Mouse (Mus musculus) CD4-positive helper T cell, adult 2 months (primary cell): ENCODE measurements around the gene Trappc2l.
"Not testable (repeated sequence)": the region's sequence is repeated elsewhere in the genome, so short reads cannot be mapped to it uniquely, and the experiment has no call there.

Source experiments
- DNase-seq: peaks from one replicate; pipeline ENCODE4 v3.0.0-alpha.2; 2012; ENCODE audit warnings: low read depth, missing footprints, low spot score

Gene Trappc2l

DNA sequence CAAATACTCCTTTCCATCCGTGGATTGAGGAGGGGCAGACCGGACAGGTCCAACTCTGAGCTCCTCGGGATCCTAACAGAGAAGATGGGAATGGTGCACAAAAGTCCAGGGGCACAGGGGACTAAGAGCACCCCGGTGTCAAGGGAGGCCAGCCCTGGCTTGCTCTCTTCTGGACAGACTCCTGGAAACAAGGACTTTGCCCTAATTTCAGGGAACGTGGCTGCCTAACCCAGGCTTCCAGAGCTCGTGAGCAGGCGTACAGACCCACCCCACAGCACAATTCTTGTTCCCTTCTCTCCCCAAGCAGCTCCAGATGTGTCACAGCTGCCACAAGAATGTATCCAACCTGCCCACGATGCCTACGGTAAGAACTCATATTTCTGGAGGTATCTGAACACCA is 14.4 kb downstream of the Trappc2l start:
- DNase-seq, result no peak

DNA sequence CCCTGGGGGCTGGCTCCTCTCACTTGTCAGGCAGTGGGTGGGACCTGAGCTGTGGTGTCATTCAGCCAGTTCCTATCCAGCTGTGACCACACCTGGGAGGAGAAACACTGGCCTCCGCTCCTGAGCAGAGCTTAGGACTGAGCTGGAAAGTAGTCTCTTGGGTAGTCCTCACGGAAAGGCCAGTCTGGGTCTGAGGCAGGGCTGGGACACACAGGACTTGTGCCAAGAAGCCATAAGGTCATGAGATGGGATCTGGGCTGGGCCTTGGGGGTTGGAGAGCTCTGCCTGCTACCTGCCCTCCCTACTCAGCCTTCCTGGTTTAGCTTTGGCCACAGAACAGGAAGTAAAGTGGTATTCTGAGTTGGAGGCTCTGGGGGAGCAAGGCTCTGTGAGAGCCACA is 15.5 kb downstream of the Trappc2l start:
- DNase-seq, result no peak

DNA sequence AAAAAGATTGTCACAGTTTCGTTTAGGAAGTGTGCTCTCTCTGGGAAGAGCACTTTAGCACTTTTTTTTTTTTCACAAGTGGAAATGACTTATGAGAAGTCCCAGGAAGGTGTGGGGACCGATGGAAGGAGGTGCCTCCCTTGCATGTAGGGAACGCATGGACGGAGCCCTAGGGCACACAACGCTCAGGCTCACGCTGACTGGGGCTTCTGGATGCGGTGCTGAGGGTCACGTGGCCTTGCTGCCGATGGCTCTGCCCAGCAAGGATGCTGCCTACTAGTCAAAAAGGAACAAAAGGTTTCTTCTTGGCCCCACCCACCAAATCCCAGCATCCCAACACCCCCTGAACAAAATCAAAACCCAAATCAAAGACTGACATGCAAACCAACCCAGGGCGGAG is 17.9 kb downstream of the Trappc2l start:
- DNase-seq, result no peak

DNA sequence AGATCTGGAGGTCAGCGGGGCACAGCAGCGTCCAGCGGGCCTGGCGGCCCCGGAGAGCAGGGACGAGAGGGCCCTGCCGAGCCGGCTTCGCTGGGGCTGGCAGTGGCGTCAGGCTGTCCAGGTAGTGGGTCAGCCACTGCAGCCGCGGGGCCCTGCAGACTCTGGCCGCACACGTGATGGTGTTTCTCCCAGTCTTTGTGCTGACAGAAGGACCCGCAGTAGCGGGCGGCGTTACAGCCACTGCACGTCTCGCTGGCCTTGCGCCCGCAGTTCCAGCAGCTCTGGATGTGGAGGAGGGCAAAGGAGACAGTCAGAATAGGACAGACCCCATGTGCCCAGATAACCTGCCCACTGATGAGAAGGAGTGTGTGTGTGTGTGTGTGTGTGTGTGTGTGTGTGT is 19.3 kb downstream of the Trappc2l start:
- DNase-seq, result no peak

DNA sequence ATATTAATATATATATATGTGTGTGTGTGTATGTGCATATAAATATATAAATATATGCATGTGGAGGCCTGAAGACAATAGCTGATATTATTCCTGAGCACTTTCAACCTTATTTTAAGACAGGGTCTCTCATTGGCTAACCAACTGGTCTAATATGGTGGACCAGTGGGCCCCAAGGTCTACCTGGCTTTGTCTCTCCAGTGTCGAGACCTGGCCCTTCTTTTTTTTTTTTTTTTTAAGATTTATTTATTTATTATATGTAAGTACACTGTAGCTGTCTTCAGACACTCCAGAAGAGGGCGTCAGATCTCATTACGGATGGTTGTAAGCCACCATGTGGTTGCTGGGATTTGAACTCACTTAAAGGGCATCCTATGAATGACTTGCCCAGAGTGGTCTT is 20.7 kb downstream of the Trappc2l start:
- not testable (repeated sequence) for DNase-seq

DNA sequence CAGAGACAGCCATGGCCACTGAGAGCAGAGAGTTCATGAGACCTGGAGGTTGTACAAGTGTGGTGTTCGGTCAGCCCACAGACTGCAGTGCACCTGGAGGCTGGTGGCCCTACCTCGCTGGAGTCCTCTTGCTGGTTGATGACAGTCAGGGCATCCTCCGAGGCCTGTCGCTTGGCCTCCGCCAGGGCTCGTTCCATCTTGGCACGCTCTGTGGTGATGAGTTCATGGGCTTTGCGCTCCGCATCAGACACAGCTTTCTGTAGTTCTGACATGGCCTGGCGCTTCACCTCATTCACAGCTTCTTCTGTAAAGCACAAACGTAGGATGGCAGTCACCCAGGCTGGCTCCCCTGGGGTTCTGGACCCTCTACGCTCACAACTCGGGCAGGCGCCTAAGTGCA is 21.8 kb downstream of the Trappc2l start:
- DNase-seq, result no peak

DNA sequence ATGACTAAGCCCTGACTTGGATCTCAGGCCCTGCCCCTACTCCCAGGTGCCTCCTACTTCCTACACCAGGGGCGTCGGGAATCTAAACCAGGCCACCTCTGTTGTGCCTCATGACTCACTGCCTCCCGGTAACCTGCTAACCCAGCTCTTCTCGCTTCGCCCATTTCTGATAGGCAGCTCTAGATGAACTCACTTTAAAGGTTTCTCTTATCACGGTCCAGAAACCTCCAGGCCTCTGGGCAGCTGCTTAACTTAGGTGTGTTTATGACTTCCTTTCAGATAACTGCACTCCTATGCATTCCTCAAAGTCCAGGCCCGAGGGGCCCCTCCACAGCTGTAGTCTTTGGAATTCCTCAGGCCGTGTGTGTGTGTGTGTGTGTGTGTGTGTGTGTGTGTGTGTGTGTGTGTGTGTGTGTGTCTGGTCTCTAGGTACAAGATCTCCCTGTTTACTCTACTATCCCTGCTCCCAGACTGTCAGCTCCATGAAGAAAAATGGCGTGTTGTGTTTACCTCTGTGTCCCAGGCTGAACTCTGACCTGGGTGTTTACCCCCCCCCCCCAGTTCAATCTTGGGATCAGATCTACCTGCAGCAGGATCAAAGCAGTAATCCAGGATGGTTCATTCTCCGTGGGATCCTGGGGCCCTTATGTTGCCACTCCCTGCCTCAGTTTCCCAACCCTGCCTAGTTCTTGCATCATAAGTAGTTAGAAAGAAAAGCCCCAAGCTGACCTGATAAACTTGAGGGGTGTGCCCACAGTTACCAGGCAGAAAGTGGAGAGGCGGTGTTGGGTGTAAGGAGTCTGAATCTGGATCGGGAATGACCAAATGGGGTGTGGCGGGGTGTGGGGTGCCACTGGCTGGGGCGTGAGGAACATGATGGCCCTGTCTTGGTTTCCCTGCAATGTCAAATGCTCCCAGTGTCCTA is 24.7 kb downstream of the Trappc2l start:
- DNase-seq, result no peak

DNA sequence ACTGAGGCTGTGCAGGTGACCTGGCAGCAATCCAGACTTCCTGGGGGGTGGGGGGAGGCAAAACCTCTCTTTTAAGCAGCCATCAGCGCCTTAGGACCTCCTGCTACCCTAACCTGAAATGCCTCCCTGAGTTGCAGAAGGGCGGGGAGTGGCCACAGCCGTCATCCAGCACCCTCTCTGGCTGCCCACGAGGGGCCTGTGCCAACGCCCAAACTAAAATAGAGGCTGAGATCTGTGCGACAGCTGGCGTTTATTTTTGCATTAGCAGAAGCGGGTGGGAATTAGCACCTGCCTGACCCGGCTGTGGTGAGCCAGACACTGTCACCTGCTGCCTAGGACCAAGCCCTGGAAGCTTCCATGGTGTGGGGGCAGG is 25.3 kb downstream of the Trappc2l start:
- DNase-seq, result no peak

DNA sequence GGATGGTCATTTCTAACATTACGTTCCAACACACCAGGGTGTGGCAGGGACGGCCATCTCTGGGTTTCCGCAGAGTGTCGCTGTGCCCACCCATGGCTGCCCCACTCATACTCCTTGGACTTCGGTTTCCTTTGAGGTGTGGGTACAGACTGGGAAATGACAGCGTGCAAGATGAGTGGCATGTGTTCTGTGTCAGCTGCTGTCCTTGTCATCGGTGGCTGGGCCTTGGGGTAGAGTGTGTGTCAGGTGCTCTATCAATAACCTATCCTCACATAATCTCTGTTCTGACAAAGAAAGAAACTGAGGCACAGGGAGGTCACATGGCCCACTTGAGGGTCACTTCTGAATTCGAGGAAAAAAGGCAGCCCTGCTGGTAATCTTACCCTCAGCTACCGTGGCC is 25.8 kb downstream of the Trappc2l start:
- no peak for DNase-seq

DNA sequence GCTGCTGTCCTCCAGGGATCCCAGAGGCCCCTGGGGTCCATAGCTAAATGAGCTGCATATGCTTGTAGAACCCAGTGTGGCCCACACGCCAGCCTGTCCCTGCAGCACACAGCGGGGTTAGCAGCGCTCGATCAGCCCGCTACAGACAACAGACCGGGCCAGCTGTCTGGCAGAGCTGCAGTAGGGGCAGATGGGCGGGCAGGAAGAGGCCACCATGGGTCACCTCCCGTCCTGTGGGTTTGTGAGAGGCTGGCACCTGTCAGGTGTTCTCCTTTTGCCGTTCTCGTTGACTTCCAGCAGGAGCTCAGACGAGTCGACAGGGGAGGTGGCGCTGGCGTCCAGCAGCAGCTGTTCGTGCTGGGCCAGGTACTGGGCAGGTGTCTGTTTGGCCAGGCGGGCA is 27.2 kb downstream of the Trappc2l start:
- no peak for DNase-seq

DNA sequence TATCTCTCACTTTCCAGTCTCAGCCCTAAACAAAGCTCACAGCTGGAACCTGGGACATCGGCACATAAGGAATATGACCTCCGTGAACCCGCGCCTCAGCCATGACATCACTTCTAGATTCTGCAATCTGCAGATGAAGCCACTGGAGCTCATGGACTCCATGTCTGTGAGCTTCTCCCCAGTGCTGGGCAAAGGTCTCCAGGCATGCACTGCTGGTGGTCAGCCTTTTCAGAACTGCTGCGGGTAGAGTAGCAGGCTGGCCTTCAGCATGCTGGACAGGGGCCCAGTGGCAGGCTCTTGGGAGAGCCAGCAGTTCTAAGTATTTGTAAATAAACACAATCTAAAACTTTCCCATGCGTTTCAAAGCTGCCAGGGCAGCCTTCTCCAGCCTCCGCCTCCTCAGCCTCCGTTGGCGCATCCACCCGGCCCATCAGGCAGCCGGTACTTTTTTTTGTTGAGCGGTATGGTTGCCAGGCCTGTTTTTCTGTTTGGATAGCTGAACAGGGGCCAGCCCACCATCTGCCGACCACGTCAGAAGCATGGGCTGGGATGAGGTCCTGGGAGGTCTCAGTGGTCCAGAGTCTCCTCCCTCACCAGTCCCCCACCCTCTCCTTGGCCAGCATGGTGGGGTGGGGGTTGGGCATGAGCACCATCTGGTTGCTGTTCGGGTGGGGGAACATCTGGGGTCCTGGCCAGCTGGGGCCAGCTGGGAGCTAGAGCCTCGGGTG is 28.2 kb downstream of the Trappc2l start:
- no peak for DNase-seq

DNA sequence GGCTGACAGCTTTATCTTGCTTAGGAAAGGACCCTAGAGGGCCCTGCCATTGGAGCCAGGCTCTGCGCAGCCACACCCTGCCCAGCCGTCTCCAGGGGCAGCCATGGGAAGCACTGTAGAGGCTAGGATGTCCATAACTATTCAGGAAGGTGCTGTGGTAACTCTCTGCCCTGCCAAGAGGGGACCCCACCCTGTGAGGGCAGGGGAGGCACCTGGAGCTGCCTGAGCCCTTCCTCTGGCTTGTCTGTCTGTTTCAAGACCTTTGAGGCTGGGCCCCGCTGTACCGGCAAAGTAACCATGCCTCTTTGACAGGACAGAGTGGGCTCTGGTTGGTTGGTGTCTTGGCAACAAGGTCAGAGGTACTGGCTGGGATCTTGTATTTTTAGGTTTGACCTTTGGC is 29.4 kb downstream of the Trappc2l start:
- no peak for DNase-seq

DNA sequence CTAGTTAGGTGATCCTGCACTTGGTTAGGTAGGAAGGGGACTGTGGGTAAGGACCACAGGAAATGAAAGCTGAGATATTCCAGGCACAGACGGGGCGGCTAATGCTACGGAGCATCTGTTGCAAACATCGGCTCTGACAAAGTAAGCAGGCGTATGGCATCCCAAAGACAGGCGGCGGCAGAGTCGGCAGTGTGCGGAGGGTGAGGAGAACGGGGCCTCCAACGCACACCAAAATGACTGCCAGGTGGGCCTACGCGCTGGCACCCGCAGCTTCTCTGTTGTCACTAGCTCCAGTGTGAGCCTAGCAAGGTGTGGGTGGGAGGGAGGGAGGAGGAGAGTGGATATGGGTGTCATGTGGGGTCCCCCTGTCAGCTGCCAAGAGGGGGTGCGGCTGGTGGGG is 30.0 kb downstream of the Trappc2l start:
- DNase-seq, result no peak

DNA sequence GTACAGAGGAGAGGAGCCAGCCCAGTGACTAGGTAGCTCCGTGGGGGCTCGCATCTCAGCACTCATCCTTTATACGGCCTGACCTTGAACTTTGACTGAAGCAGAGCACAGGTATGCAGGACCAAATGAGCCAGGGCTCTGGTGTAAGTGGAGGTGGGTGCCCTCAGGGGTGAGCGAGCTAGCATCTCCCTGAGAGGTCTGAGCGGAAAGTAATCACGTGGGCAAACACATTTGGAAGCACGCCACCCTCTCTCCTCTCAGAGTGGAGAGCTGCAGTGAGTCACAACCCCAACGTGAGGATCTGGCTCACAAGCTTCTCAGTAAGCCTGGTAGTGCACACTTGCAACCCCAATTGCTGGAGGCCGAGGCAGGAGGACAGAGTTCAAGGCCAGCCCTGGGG is 30.6 kb downstream of the Trappc2l start:
- no peak for DNase-seq

DNA sequence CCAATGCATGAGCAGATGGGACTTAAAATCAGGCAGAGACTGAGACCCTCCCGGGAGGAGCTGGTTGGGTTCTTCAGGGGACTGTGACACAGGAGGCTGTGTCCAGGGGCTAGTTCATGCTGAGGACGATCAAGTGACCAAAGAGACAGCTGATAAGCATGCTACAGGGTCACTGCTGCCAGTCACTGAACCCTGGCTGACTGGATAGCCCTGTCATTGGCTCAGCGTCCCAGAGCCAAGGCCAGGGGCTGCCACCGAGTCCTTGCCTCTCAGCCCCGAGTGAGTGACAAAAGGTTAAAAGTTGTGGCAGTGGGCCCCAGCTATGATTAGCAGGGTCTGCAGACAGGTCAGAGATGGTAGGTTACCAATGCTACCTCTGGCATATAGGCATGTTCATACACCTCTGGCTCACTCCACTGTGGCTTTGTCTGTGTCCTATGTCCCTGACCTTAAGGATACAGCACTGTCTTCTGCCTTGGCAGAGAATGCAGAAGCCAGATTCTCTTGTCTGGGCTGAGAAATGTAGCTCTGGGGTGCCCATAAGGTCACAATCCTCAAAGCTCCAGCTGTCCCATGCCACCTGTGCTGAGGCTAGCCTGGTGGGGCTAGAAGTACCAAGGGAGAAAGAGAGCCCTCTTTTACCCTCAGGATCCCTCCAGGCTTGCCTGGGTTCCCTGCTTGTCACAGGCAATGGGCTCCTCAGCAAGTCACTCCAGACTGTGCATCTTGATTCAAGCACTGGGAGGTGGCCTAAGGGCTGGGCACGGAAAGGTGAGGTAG is 32.9 kb downstream of the Trappc2l start:
- no peak for DNase-seq

DNA sequence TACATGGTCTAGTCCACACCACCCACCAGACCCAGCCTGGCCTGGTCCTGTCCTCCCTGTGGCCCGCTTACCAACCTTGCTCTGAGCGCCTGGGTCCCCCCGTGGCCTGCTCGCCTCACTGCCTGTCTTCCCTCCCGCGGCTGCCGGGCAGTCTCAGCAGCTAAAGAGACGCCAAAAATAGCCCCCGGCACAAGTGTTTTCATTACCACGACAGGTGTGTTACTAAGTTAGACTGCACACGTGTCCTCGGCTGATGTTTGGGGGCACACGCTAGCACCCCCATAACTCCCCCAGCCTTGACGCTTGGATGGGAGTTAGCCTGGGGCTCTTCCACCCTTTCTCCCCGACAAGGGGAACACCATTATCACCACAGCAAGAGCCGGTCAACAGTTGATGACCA is 34.9 kb downstream of the Trappc2l start:
- DNase-seq, result no peak

DNA sequence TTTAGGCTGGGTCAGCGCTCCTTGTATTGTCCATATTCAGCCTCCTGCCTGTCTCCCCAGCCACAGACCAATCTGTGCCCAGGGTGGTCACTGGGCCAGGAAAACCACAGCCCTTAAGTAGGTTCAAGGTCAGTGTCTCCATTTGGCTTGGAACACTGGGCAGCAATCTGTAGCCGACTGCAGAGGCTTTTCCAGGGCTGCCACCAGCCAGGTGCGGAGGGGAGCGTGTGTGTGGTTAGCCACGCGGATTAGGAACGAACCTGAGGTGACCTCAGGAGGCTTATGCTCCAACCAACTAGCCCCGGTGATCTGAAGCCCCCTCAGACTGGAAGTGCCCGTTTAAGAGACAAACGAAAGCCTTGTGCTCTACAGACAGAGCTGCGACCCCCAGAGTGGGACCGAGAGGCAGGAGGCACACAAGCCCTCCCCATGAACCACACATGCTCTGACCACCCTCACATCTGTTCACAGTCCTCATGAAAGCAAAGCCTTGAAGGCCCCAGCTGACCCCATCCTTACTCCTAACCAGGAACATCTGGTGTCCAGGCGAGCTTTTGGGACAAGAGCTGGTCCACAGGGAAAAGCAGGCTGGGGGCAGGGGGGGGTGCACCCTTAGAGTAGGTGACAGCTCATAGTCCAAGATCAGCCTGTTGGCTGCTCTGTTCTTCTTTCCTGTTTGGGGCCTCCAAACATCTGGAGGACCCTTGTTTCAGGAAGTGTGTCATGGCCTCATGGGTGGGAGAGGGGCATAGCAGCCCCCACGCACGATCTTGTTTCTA is 36.9 kb downstream of the Trappc2l start:
- DNase-seq, result no peak

DNA sequence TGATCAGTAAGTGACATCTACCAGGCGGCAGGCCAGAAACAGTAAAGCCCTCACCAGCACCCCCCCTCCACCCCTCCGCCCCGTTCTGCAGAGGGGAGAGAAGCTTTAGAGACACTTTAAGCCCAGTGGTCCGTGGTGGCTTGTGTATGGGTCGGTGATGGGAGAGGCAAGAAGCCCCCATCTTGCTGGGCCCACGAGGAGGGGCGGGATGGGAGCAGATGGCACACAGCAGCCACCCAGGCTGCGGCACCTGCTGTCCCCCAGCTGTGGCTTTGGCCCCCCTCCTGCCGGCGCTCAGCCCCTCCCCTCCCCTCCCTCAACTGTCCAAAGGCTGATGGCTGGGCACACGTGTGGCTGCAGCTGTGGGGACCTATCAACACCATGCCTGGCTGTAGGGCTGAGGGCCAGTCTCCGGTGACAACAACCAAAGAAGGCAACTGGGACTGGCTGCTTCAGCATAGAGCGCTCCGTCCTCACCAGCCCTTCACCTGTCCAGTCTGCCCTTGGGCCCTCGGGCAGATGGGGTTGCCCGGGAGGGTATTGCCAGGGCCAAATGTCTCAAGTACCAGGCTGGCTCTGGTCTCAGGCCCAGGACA is 40.0 kb downstream of the Trappc2l start:
- no peak for DNase-seq

DNA sequence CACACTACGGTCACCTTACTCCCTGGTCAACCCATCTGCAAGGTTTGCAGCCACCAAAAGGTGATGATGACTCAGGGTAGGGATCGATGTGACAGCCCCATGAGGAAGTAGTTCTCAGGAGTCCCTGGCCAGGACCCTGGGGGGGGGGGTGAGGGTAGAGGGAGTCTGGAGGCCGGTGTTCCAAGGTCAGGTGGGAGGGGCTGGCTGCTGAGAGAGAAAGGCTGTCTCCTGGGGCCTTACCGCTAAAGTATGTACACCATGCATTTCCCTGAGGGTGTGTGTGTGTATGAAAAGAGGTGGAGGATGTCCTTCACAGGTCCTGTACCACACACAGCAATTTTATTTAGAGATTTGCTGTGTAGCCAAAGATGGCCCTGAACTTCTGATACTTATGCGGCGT is 41.2 kb downstream of the Trappc2l start:
- DNase-seq, result no peak

DNA sequence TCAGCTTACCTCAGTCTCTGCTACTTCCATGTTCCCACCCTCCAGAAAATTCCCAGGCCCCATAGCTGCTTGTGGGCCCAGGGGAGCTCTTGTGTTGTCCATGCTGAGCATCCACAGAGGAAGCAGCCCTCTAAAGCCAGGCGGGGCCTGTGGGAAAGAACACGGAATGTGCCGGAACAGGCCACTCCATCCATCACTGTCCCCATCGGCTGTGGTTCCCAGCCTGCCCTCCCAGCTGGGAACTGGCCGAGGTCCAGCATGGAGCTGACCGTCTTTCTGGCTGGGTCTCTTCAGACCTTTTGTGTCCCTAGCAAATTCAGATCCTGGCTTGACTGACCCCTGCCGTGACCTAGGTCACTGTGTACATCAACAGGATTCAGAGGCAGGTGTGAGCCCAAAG is 43.3 kb downstream of the Trappc2l start:
- DNase-seq, result no peak
